Mouse (Mus musculus) lung, adult 2 months (tissue): ENCODE results near the gene Mrpl21.

ENCODE experiments used
- CTCF ChIP-seq: fragments of 200-500 bp; IDR thresholded peaks from 2 replicates; pipeline ENCODE4 v1.5.1; 2011; ENCODE audit warnings: mild to moderate bottlenecking, low read length, control low read depth; ENCODE audit not compliant: insufficient read depth
- POLR2A ChIP-seq: fragments of 200-500 bp; IDR thresholded peaks from 2 replicates; pipeline ENCODE4 v1.6.1; 2011; ENCODE audit warnings: low read depth, mild to moderate bottlenecking, control low read depth, low read length, borderline replicate concordance; ENCODE audit errors: extremely low read depth

- TF ChIP-seq CTCF (no peak), POLR2A (no peak)
Observed at GRCm38 (mm10) chr19:3260016-3260415, 22.7 kb upstream of the Mrpl21 start.
